14 mouse cellular contexts compared by ENCODE assay signal in genomic region chr10:81006005-81006677, GRCm38 (mm10). TPM values are rescaled to one million over a fixed set of nuclear protein-coding genes. Genes with fewer than 3 reads are reported as not detected.
"Had no signal": no experiment of that assay in that cellular context is flagged by ENCODE, and none has a peak within 500 bp of the region (broad histone marks: within the 10 kb centered on the region; RNA-seq: fewer than 3 reads in every experiment).

No protein-coding gene starts in this region.

- H3K36me3 ChIP-seq: intestine, embryonic 15.5 days; kidney, embryonic 15.5 days; liver, embryonic 15.5 days; midbrain, embryonic 13.5 days had no signal

- DNase-seq: kidney, adult 2 months; kidney, postnatal 14 days; layer of hippocampus, adult 9-11 months; layer of hippocampus, postnatal 36 days; lung, adult 2 months; lung, postnatal 36 days; thymus, postnatal 4 days had no signal

- H3K27ac ChIP-seq: intestine, embryonic 15.5 days; kidney, embryonic 15.5 days; liver, embryonic 15.5 days; midbrain, embryonic 13.5 days had no signal

- H3K4me3 ChIP-seq: intestine, embryonic 15.5 days; kidney, embryonic 15.5 days; liver, embryonic 15.5 days; midbrain, embryonic 13.5 days had no signal

- H3K9me3 ChIP-seq: intestine, embryonic 15.5 days; kidney, embryonic 15.5 days; liver, embryonic 15.5 days; midbrain, embryonic 13.5 days had no signal

- H3K4me1 ChIP-seq: intestine, embryonic 15.5 days; liver, embryonic 15.5 days had no signal

- H3K27me3 ChIP-seq: intestine, embryonic 15.5 days; kidney, embryonic 15.5 days; liver, embryonic 15.5 days; midbrain, embryonic 13.5 days had no signal

RNA-seq across cellular contexts. Expression of gene Diras1, which starts 19.3 kb away (rescaled TPM):
- total RNA-seq: megakaryocyte progenitor cell, adult 5-6 weeks had no signal
- polyA plus RNA-seq: liver, embryonic 11.5 days; lung, adult 2 months; lung, postnatal 0 days had no signal
